Mouse (Mus musculus) adrenal gland, postnatal 25 days (tissue): ENCODE data around the gene Stx11. TPM values are rescaled to one million over a fixed set of nuclear protein-coding genes. Genes with fewer than 3 reads are reported as not detected.

Experiments used
- DNase-seq: peaks from one replicate; pipeline ENCODE4 v3.0.0; 2021; ENCODE audit warnings: mixed read lengths
- total RNA-seq: library from RNA; stranded (reverse); gene quantifications from 2 replicates; pipeline ENCODE4 v1.2.3, GENCODE M21; 2021

Gene Stx11
- total RNA-seq, 1 experiment from 2014 or later: 13.1 TPM

- no peak for DNase-seq
Measured at GRCm38 (mm10) chr10:12915826-12916225, 48.3 kb downstream of the Stx11 start.

GRCm38 (mm10) chr10:12914203-12914602 is 49.9 kb downstream of the Stx11 start:
- DNase-seq: no peak

DNA sequence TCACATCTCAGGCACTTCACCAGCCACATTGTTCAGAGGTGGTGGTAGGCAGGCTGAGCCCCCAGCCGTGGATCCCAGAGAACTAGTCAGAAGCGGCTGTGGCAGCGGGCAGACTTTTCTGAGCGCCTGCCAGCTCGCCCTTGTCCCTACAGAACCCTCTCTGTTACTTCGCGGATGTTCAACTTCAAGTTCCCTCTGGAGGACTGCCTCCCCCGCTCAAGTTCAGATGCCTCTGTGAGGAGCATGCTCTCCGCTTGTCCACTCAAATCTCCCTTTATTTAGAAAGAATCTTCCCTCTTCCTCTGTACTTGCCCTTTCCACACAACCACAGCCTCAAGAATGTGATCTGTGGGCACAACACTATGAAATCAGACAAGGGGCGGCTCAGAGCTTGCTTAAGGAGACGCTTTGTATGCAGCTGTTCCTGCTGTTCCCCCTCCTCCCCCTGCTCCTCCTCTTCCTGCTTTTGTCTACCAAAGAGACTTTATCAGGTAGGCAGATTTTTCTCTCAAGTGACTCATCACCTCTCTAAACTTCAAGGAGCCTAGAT is 52.0 kb downstream of the Stx11 start:
- peak; percentile 3 for DNase-seq

DNA sequence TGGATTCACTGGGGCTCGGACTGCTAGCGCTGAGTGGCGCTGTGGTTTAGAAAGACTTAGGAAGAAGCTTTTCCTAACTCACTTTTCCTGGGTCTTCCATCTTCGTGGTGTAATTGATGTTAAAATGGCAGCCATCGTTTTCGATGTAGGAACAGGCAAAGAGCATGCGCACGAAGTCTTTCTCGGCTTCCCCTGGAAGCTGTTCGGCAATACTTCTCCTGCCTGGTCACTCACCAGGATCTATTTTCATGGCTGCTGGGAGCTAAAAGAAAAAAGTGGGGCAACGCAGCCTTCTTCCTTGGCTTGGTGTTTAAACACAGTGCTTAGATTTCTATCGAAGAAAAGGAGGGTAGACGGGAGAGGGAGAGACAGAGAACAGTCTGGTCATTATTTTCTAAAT is 52.6 kb downstream of the Stx11 start:
- DNase-seq: no peak

DNA sequence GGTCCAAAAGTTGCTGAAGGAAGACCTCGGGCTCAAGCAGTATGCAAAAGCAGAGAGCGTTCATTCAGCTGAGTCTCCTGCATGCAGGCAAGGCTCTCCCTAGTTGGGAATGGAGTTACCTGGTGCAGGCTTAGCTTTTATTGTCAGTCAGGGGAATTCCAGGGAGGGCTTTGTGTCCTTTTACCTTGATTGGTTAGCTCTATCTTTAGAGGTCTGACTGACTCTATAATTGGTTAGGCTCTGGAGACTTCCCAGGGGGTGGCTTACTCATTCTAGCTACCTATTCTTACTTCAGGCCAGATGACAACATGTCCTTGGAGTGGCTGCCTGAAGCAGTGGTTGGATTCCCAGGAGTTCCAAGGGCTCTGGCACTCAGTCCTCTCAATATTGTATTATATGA is 54.2 kb downstream of the Stx11 start:
- DNase-seq: no peak

DNA sequence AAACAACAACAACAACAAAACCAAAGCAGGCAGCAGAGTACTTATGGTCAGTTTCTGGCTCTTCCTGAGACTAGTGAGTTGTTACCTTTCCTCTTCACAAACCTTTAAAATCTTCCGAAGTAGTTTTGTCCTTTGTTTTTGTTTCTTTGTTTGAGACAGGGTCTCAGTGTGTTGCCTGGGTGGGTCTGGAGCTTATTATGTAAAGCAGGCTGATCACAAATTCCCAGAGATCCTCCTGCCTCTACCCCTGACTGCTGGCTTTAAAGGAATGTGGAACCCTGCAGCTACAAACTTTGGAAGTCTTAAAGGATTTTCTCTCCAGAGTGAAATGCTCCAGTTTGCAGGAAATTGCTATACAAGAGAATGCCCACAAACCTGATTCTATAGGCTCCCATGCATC is 54.9 kb downstream of the Stx11 start:
- no peak for DNase-seq

- DNase-seq: no peak
Measured at GRCm38 (mm10) chr10:12904140-12904528, 60.0 kb downstream of the Stx11 start.

- no peak for DNase-seq
Measured at GRCm38 (mm10) chr10:12903440-12904139, 60.5 kb downstream of the Stx11 start.

DNA sequence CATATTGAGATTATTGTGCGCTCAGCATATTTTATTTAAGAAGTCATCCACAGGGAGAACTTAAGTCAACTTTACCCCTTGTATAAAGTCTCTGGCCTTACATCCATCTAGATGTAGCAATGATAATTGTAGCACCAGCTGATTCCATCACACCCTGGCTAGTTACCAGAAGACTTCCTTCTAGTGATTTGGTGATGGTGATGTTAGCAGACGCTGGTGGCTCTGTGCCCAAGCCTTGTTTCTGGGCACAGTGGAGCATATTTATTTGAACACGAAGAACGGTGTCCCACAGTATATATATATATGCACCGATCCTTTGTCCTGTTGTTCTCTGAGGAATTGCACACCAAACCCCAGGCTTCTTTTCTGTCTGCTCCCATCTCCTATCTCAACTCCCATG is 64.2 kb downstream of the Stx11 start:
- DNase-seq: no peak

DNA sequence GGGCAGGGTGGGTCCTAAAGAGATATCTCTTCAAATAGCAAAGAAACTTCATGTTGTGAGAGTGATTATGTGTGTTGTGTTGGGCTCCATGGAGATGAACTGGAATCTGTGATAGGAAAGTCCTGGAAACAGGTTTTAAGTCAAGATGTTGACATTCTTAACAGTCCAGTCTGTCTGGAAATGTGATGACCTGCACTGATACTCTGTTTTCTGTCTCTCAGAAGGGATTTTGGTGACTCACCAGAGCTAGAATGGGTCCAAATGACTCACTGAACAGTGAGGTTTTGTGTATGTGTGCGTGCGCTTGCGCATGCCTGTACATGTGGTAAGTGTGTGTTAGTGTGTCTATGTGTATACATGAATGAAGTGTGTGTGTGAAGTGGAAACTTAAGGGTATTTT is 70.8 kb downstream of the Stx11 start:
- DNase-seq: no peak

DNA sequence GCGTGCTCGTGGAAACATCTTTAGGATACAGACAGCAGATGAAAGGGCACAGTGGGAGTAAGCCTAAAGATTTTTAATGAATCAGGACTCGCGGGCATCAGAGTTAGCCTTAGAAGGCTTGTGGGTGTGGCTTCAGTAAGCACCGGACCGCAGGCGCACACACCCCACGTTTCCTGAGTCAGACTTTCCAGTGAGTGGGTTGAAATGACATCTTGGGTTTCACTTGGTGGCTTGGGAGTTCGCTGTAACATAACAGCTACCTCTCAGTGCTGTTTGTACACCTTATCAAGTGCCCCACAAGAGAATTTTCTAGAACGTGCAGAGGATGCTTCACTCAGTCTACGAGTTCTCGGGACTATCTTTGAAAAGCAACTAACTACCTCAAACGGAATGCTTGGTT is 75.7 kb downstream of the Stx11 start:
- DNase-seq: no peak

Other genes with a start within 250 kb of the Stx11 start
- 91.5 and 114 TPM in 2 replicates for gene Utrn, start 94.9 kb downstream of the Stx11 start, total RNA-seq
- 13.1 and 14.2 TPM in 2 replicates for gene Sf3b5, start 41.0 kb upstream of the Stx11 start, total RNA-seq
- gene Plagl1, start 96.2 kb upstream of the Stx11 start, total RNA-seq: 6.1 and 7.5 TPM in 2 replicates
- not detected in 2 replicates for gene Zc2hc1b, start 213.7 kb upstream of the Stx11 start, total RNA-seq
- gene Ltv1, start 228.9 kb upstream of the Stx11 start, total RNA-seq: 36.5 and 37.0 TPM in 2 replicates